Mouse (Mus musculus) adrenal gland, postnatal 36 days (tissue): ENCODE measurements around the gene Ppp1r32. TPM values are rescaled to one million over a fixed set of nuclear protein-coding genes. Genes with fewer than 3 reads are reported as not detected.

Source experiments
- DNase-seq, 2 experiments: peaks; one replicate each; pipeline ENCODE4 v3.0.0; 2021; ENCODE audit warnings: mixed read lengths in 1 of 2
- long read RNA-seq, 2 experiments: library from polyadenylated mRNA; stranded (forward); transcript quantifications; one replicate each; pipeline ENCODE4 v2.0.0; 2021; ENCODE audit warnings: borderline sequencing depth in 2 of 2
- total RNA-seq, 2 experiments: library from RNA; stranded (reverse); gene quantifications; 2 replicates each; pipeline ENCODE4 v1.2.3; 2021

Gene Ppp1r32
- under 1 TPM; 0.63 to 0.93 TPM for total RNA-seq
- long read RNA-seq, experiment 1 = 0 reads
- long read RNA-seq, experiment 2 = 0 reads

- no peak for DNase-seq
Measured at GRCm38 (mm10) chr19:10482703-10483102, at the start of gene Ppp1r32. Ppp1r32 (minus strand) TSS chr19:10482928.

DNA sequence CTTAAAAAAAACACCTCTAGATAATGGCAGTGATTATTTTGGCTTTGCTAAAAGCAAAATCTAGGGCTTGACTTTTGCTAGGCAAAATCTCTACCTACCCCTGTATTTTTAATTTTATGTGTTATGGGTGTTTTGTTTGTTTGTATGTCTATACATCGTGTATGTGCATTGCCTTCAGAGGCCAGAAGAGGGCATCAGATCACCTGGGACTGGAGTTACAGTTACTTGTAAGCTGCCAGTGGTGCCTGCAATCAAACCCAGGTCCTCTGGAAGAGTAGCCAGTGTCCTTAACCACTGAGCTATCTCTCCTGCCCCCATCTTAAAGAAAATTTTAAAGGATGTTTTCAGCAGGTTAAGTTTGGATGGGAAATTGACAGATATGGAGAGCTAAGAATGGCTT is 47.4 kb upstream of the Ppp1r32 start:
- no peak for DNase-seq

DNA sequence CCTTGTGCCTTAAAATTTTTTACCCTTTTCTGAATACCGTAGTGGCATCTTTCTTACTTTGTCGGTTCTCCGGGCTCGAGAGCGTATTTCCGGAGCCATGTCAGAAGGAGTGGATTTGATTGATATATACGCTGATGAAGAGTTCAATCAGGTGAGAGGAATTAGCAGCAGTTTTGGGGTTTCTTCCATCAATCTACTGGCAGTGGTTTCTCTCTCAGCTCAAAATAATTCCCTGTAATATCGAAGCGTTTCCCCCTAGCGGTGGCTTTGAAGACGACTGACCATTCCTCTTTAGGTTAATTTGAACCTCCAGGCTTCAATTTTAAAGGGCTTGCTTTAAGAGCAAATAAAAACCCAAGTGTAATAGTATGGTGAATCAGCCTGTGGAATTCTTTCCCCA is 43.2 kb upstream of the Ppp1r32 start, which contains the start of gene Sdhaf2:
Sdhaf2 (minus strand) TSS at position 233 of the 400 bp plus-strand sequence.
- DNase-seq = peak in 1 of 2 experiments; percentile 23

DNA sequence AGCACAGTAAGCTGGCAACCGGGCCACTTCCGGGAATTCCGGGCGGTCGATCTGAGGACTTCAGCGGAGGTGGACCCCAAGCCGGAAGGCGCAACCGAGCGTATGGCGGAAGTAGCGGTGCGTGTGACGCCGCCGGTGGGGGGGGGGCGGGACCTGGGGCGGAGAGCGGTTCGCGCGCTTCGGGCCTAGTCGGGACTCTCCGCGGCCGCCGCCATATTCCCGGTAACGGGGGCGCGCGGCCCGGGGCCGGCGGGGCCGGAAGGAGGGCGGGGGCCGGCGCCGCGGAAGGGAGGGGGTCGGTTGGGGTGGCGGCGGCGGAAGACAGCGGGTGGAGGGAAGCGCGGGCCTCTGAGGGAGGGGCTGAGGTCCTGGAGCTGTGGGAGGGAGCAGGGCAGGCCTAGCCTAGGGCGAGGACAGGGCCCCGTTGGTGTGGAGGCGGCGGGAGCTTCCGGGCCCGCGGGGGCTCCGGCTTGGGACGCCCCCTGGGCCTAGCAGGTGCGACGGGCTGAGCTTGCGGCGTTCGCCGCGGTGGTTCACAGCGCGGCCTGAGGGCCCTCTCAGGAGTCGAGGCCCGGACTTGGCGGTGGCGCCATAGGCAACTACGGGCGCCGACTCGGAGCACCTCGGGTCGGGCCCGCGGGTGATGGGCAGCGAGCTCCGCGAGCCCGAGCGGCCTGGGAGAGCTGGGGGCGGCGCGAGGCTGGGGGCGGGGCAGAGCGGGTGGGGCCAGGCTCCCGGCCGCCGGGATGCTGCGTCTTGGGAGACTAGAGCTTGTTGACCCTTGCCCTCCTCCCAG is 42.6 kb upstream of the Ppp1r32 start, which contains the start of gene Cpsf7:
Cpsf7 (plus strand) TSS at position 161 of the 796 bp plus-strand sequence.
- peak; percentile 94 for DNase-seq

DNA sequence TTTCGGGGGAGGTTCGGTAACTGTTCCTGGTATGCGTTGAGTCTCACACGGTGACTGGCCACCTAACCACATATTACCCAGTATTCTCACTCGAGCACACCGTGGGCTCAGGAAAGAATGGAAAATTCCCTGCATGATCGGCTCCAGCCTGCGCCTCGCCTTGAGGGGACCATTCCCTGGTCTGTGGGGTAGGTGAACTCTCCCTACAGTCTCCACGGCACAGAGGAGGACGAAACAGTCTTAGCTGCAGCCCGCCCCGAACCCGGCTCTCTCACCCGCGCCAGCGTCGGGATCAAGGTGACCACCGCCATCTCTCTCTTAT is 42.0 kb upstream of the Ppp1r32 start:
- DNase-seq = no peak

DNA sequence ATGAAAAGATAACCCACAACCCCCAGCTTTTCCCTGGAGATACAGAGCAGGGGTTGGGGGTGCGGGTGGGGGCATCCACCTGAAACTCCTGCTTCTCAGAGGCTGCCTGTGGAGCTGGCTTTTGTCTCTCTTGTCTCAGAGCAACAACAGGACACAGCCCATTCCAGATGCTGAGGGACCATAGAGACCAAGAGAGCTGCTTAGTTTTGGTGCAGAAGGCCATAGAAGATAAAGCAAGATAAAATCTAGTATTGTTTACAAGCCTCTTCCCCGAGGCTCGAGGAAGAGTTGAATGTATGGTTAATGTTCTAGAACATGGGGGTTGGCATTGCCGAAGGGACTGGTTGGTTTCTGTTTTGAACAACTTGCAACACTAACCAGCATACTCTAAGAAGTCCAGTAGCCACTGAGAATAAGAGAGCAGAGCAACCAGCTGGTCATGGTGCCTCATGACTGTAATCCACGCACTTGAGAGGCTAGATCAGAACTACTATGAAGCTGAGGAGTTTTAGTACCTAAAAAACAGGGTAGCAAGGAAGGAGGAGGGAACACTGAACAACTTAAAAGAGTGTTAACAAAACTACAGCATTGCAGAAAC is 40.9 kb upstream of the Ppp1r32 start:
- no peak for DNase-seq

GRCm38 (mm10) chr19:10521926-10522325 is 39.2 kb upstream of the Ppp1r32 start:
- no peak for DNase-seq

DNA sequence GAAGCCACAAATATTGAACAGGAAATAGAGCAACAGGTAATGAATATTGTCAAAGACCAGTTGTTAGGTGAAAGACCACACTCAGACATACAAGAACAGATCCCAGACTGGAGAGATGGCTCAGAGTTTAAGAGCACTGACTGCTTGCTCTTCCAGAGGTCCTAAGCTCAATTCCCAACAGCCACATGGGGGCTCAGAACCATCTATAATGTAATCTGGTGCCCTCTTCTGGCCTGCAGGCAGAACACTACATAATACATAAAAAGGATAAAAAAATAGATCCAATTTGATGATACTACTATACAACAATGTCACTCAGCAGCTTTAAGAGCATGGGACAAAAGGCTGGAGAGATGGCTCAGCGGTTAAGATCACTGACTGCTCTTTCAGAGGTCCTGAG is 37.6 kb upstream of the Ppp1r32 start:
- DNase-seq = no peak

GRCm38 (mm10) chr19:10510759-10511330 is 28.1 kb upstream of the Ppp1r32 start:
- no peak for DNase-seq

- DNase-seq = peak; percentile 32 to 58
Measured at GRCm38 (mm10) chr19:10502571-10502970, 19.8 kb upstream of the Ppp1r32 start.

- DNase-seq = no peak
Measured at GRCm38 (mm10) chr19:10500581-10500980, 17.9 kb upstream of the Ppp1r32 start.

DNA sequence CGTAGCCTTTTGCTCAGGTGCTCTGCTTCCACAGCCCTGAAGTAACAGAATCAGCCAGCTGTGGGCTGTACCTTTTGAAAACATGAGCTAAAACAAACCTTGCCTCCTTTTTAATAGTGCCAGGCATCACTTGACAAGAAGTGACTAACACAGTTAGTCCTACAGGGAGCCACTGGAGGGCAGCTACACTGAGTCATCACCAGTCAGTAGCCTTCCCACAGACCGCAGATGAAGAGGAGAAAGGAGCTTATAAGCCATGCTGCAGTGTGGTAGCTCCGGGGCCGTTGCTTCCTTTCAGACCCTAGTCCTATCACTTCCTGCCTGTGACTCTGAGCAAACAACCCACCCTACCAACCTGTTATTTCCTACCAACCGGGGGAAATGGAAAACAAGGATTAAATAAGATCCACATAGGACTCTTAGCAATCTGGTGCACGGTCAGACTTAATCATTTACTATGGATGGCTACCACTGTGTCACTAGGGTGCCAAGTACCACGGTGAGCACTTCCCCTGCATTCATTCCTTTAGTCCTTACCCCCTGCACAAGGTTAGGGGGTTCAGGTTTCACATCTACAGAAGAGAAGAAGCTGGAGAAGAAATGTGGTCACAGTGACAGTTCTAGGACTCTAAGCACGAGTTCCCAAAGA is 14.9 kb upstream of the Ppp1r32 start:
- DNase-seq = peak; percentile 35 to 42

- no peak for DNase-seq
Measured at GRCm38 (mm10) chr19:10496976-10497375, 14.2 kb upstream of the Ppp1r32 start.

GRCm38 (mm10) chr19:10495670-10496069 is 12.9 kb upstream of the Ppp1r32 start:
- peak; percentile 53 to 57 for DNase-seq

- peak; percentile 23 to 57 for DNase-seq
Measured at GRCm38 (mm10) chr19:10486264-10486738, 3.6 kb upstream of the Ppp1r32 start.

DNA sequence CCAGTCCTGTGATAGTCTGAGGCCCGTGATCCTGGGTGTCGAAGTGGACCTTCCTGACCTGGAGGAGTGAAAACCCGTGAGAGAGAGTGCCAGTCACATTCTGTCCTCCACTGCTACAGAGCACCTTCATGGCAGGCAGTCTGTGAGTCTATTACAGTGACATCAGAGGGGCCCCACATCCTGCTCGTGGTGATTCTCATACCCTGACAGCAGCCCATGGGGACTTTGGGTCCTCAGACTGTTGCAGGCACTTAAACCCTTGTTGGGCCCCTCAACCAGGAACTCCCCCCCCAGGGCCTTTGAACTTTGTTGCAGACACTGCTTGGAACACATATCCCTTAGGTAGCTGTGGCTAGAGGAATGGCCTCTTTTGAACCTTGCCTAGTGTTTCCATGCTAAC is 3.2 kb downstream of the Ppp1r32 start:
- no peak for DNase-seq

DNA sequence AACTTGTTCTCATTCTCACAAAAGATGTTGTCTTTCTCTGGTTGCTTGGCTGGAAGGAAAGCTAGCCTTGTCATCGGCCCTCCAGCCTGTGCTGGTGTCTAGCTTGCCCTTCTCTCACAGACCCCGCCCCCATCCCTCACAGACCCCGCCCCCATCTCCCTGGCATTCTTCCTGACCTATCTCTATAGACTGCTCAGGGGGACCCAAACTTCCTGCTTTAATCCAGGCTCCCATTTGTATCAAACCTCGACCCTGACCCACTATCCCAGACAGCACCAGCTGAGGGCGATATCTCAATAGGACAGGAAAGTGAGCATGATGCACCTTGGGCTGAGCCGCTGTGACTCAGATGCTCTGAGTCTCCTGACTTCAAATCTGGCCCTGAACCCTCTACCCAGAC is 8.9 kb downstream of the Ppp1r32 start:
- no peak for DNase-seq

DNA sequence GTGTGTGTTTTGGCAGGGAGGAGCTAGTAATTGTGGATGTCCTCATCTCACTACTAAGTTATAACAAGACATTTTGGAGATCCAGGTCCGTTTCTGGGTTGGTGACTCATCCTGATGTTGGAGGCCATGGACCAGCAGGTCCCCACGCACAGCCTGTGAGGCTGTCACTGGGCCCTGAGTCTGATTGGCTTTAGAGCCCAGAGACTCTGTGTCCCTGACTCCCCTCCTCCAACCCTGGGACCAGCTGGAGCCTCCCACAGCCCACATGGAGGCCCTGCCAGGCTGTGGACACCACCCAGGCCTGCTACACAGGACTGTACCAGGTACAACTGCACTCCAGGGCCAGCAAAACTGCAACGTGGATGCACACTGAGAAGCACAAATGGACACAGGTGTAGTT is 9.8 kb downstream of the Ppp1r32 start:
- no peak for DNase-seq

DNA sequence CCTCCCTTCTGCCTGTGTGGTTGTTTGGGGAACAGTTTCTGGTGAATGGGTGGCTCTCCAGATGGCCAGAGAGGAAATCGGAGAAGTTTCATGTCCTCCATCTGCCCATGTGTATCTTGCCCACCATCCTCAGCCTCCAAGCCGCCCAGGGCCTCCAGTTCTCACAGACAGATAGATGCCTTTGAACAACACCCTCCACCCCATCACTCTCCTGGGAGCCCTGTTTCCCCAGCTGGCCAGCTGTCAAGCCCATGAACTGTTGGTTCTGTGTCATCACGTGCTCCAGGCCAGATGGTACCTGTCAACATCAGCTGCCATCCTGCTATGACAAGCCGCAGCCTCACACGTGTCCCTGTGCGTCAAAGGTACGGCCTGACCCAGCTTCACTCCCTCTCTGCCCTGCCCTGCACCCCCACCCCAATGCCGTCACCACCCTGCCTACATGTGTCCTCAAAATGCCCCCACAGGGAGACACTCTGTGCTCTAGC is 13.5 kb downstream of the Ppp1r32 start:
- peak; percentile 18 to 20 for DNase-seq

GRCm38 (mm10) chr19:10464427-10464826 is 18.3 kb downstream of the Ppp1r32 start:
- DNase-seq = no peak

GRCm38 (mm10) chr19:10461584-10461983 is 21.1 kb downstream of the Ppp1r32 start:
- no peak for DNase-seq

DNA sequence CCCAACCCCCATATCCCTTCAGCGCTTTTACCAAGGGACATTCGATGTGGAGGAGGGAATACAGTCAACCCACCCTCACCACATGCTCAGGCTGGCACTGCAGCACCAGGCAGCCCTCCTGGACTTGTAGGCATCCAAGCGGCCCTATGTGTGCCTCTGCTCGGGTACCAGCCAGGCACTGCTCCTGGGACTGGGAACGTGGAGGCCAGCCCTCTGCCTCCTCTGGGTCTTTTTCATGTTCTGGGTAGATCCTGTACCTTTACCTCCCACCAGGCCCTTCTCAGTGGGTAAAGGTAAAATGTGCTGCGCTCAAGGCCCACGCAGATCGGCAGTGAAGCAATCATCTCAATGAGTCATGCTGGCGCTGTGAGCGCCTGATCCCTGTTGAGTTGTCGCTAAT is 22.8 kb downstream of the Ppp1r32 start:
- no peak for DNase-seq
